Mouse (Mus musculus): Measurements from ENCODE around the gene Trpv2.

GRCm38 (mm10) chr11:62539089-62539890, 35.0 kb upstream of the Trpv2 start, which contains the start of gene Cenpv:
- TF ChIP-seq GATA1 (IDR thresholded peaks at IDR 0.05; ENCODE audit: borderline replicate concordance, low read length) = no peak
- no peak for TF ChIP-seq FLI1 (IDR thresholded peaks at IDR 0.05; ENCODE audit: low read length)

Data from megakaryocyte, embryonic 14.5 days (primary cell).